Mouse (Mus musculus) left cerebral cortex, adult 8-10 months (tissue): ENCODE measurements around the gene Vmn1r28. TPM values are rescaled to one million over a fixed set of nuclear protein-coding genes. Genes with fewer than 3 reads are reported as not detected.
"Not testable (repeated sequence)": the region's sequence is repeated elsewhere in the genome, so short reads cannot be mapped to it uniquely, and the experiment has no call there.

ENCODE experiments used
- DNase-seq, 2 experiments: peaks; one replicate each; pipeline ENCODE4 v3.0.0; 2022; ENCODE audit warnings: low spot score in 2 of 2
- total RNA-seq, 4 experiments: library from RNA; stranded (reverse); gene quantifications; 2 replicates each; pipeline ENCODE4 v1.2.4; 2022

Gene Vmn1r28
- not detected for total RNA-seq

- DNase-seq: no peak
Observed at GRCm38 (mm10) chr6:58261737-58262136, at the start of gene Vmn1r28. Gene Vmn1r28, plus strand, starts transcription at chr6:58262037.

DNA sequence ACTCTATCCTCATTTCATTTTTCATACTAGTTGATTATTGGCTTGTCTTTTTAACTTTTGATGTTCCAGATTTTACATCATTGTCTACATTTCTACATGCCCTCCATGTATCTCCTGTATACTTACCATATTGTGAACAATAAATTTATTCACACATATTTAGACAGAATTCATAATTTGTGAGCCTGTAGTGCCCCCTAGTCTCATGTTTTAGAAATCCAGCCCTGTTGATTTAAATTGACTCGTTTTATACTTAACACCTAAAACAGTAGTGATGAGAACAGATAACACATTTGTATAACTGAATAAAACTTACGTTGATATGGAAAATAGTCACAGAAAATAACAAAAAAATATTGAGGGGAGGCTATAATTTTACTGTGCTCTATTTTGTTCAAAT, 45.7 kb upstream of the Vmn1r28 start:
- DNase-seq: no peak

DNA sequence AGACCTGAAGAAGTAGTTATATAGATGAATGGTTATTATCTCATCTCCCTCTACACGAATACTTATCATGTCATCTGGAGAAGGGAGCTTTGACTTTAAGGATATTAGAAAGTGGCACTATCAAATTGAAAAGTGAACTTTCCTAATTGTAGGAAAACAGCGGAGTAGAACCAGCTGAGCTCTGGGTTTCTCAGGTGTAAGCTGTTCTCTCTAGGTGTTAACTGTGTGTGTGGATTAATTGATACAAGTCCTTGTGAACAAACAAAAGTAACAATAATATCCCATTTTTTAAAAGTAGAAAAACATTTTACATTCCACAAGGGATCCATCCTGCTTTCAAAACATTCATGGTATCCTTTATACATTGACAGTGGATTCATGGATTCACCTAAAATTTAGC, 43.1 kb upstream of the Vmn1r28 start, which contains the start of gene Vmn1r27:
TSS of gene Vmn1r27 (minus strand) at position 101 of the 400 bp plus-strand sequence.
- no peak for DNase-seq

DNA sequence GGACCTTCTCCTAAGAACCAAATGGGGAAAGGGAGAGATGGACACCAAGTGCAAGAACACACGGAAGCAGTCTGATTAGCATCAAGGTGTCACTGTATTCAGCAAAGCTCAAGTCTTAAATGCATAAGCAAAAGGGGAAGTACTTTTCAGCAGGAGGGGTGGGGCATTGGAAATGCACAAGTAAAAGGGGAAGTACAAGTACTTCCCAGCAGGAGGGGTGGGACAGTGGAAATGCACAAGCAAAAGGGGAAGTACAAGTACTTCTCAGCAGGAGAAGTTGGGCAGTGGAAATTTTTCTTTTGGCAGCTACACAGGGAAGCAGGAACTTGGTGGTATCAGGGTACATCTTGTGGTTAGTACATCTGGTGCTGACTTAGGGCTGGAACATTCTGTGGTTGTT, 17.8 kb downstream of the Vmn1r28 start:
- DNase-seq: not testable (repeated sequence)

DNA sequence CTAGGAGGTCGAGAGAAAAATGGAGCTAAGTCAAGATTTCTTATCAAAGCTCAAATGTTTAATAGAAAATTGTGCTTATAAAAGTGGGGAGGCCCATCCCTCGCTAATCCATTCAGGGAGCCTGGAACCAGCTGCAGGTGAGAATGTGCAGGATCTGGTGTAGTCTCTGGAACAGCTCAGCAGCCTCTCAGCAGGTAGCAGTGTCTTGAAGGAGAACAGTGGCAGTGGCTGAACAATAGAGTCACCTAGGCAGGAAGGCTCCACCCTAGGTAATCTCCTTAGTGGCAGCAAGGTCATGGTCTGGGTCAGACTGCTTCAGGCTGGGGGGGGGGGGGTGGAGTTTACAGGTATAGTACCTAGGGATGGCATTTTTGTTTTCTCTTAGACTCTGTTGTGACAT, 30.4 kb downstream of the Vmn1r28 start:
- no peak for DNase-seq

DNA sequence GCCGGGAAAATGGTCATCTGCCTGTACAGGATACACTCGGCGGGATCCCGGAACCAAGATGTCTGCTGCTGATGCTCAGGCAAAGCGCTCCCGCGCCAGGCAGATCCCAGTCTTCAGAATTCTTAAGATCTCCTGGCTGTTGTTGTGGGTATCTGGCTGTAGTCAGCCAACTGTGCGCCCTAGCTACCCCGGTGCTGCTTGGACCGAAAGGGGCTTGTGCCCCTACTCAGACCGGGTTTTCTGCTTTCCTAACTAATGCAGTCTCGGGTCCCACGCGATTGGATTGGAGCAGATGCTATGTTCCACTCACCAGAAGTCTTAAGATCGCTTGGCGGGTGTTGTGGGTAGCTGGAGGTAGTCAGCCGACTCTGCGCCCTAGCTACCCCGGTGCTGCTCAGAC, 36.7 kb downstream of the Vmn1r28 start:
- DNase-seq: not testable (repeated sequence)

DNA sequence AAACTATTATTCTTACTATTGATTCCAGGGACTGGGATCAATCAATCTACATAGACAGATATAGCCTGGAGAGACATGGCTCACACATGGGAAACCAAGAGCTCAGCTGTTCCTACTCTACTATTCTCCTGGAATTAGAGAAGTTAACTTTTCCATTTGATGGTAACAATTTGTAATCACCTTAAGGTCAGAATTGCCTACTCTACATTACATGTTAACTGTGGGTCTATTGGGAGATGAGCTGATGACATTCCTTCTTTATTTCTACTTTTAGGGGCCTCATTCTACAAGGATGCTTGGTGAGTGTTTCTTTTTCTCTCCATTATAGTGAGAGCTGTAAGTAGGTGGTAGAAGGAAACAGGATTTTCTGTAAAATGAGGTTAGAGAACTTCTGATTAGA, 39.4 kb downstream of the Vmn1r28 start, which contains the start of gene Vmn1r29:
TSS of gene Vmn1r29 (plus strand) at position 301 of the 400 bp plus-strand sequence.
- DNase-seq: no peak

Other genes starting within 250 kb of the Vmn1r28 start
- gene Vmn1r26, start 246.9 kb upstream of the Vmn1r28 start, total RNA-seq: not detected
- not detected for gene Vmn1r27, start 43.2 kb upstream of the Vmn1r28 start, total RNA-seq
- gene Vmn1r29, start 39.5 kb downstream of the Vmn1r28 start, total RNA-seq: under 1 TPM in 1 of 4 experiments, not detected in 3; 0.11 TPM
- gene Vmn1r30, start 181.3 kb downstream of the Vmn1r28 start, total RNA-seq: not detected
- gene Vmn1r31, start 213.3 kb downstream of the Vmn1r28 start, total RNA-seq: not detected